Mouse (Mus musculus) CH12.LX (cell line): ENCODE results near the gene Golga1.

ENCODE experiments used
- CTCF ChIP-seq, 2 experiments: IDR thresholded peaks in 1 of 2; conservative IDR thresholded peaks in 1 of 2; 2 replicates each; pipeline ENCODE4 v1.5.1; 2011 to 2012; ENCODE audit warnings: low read depth in 2 of 2, low read length in 2 of 2, improper control_type of control experiment in 1 of 2, inconsistent platforms in 1 of 2, mild to moderate bottlenecking in 1 of 2, moderate library complexity in 1 of 2
- ETS1 ChIP-seq: conservative IDR thresholded peaks from 2 replicates; pipeline ENCODE4 v1.6.1; 2012; ENCODE audit warnings: low read depth, mild to moderate bottlenecking, inconsistent platforms, low read length, improper control_type of control experiment, moderate library complexity
- KAT2A ChIP-seq: IDR thresholded peaks from 2 replicates; pipeline ENCODE4 v1.6.1; 2012; ENCODE audit warnings: low read length, improper control_type of control experiment, inconsistent platforms; ENCODE audit not compliant: insufficient replicate concordance
- POLR2A ChIP-seq: IDR thresholded peaks from 2 replicates; pipeline ENCODE4 v1.6.1; 2011; ENCODE audit warnings: low read depth, mild to moderate bottlenecking, improper control_type of control experiment, low read length
- TBP ChIP-seq: conservative IDR thresholded peaks from 2 replicates; pipeline ENCODE4 v1.6.1; 2011; ENCODE audit warnings: low read depth, low read length, improper control_type of control experiment
- ZKSCAN1 ChIP-seq: IDR thresholded peaks from 2 replicates; pipeline ENCODE4 v1.6.1; 2012; ENCODE audit warnings: low read depth, inconsistent platforms, low read length, improper control_type of control experiment, borderline replicate concordance

- TF ChIP-seq TBP = no peak
- TF ChIP-seq CTCF (conservative IDR thresholded peaks at IDR 0.05 in 1 of 2, IDR thresholded peaks at IDR 0.05 in 1 of 2; ENCODE audit: low read depth in 2 of 2, low read length in 2 of 2) = peak; percentile 31 to 44
- no peak for TF ChIP-seq KAT2A
- no peak for TF ChIP-seq POLR2A
- no peak for TF ChIP-seq ETS1
- TF ChIP-seq ZKSCAN1 = no peak
Observed at GRCm38 (mm10) chr2:38983456-38983855, 81.9 kb downstream of the Golga1 start.
